Mouse (Mus musculus): ENCODE results near the gene Scn8a. TPM values are rescaled to one million over a fixed set of nuclear protein-coding genes. Genes with fewer than 3 reads are reported as not detected.

Gene Scn8a
- polyA plus RNA-seq, 1 experiment from 2014 or later, result 0.73 TPM

DNA sequence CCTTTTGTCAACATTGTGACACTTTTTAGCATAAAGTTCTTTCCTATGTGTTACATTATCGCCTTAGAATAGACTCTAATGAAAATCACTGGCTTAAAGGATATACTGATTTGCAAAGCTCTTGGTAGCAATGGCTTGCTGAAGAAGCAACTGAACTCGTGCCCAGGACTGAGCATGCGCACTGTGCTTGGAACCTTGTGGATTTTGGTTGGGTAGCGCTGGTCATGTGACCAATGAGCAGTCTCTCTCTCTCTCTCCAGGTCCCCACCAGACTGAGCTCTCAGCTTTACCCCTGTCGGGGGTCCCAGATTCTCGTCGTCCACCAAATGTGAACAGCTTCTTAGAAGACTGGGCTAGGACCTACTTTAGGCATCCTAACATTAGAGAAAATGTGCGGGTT, 32.9 kb upstream of the Scn8a start:
- Histone ChIP-seq H3K9ac (ENCODE audit: low read depth, low read length) (no peak overlapping the region), H3K4me1 (replicated peaks; ENCODE audit: control insufficient read depth, insufficient read depth, low read length) (no peaks in the 10 kb centered on the region), H3K27me3 (replicated peaks; ENCODE audit: control insufficient read depth, insufficient read depth, low read length) (peaks cover 2% of the 10 kb centered on the region; the same call in 1 of the 2 replicates), H3K4me3 (ENCODE audit: low read depth, low read length) (no peak overlapping the region), H3K4me2 (no peak overlapping the region), H3K36me3 (ENCODE audit: control insufficient read depth, insufficient read depth, low read length) (no peaks in the 10 kb centered on the region), H3K9me3 (ENCODE audit: control insufficient read depth, low read length) (no peaks in the 10 kb centered on the region), H3K27ac (ENCODE audit: low read depth, low read length) (no peak overlapping the region)
- 72% methylated on average over 8 of the region's 8 CpGs for WGBS
- ATAC-seq (replicated peaks; ENCODE audit: low FRiP score) (no peak), DNase-seq (ENCODE audit: low spot score) (no peak)

- Histone ChIP-seq H3K9me3 (ENCODE audit: control insufficient read depth, low read length) (no peaks in the 10 kb centered on the region), H3K4me3 (ENCODE audit: low read depth, low read length) (no peak overlapping the region), H3K9ac (ENCODE audit: low read depth, low read length) (no peak overlapping the region), H3K27me3 (replicated peaks; ENCODE audit: control insufficient read depth, insufficient read depth, low read length) (no peaks in the 10 kb centered on the region), H3K36me3 (ENCODE audit: control insufficient read depth, insufficient read depth, low read length) (no peaks in the 10 kb centered on the region), H3K4me1 (replicated peaks; ENCODE audit: control insufficient read depth, insufficient read depth, low read length) (no peaks in the 10 kb centered on the region), H3K27ac (ENCODE audit: low read depth, low read length) (no peak overlapping the region), H3K4me2 (no peak overlapping the region)
- no peak for DNase-seq (ENCODE audit: low spot score)
- 49% methylated on average over 12 of the region's 12 CpGs for WGBS
- ATAC-seq (replicated peaks; ENCODE audit: low FRiP score), result no peak
Measured at GRCm38 (mm10) chr15:100838607-100839207, 31.0 kb upstream of the Scn8a start.

DNA sequence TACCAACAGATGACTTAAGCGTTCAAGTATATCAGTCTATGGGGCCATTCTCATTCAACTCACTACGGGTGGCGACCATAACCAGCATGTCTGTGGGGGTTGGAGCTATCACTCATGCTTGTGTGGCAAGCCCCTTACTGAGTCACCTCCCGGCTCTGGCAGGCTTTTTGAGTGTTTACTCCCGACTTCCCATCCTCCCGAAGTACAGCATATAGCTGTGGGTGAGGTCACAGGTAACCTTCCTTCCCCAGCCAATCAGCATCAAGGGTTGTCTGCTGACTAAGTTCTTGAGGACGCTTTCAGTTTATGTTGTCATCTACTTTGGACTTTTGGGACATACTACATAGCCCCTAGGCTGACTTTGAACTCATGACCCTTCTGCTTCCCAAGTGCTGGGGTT, 25.3 kb upstream of the Scn8a start:
- Histone ChIP-seq H3K27ac (ENCODE audit: low read depth, low read length) (no peak overlapping the region), H3K4me2 (no peak overlapping the region), H3K27me3 (replicated peaks; ENCODE audit: control insufficient read depth, insufficient read depth, low read length) (no peaks in the 10 kb centered on the region), H3K9me3 (ENCODE audit: control insufficient read depth, low read length) (peaks cover 5% of the 10 kb centered on the region), H3K4me3 (ENCODE audit: low read depth, low read length) (no peak overlapping the region), H3K9ac (ENCODE audit: low read depth, low read length) (no peak overlapping the region), H3K36me3 (ENCODE audit: control insufficient read depth, insufficient read depth, low read length) (no peaks in the 10 kb centered on the region), H3K4me1 (replicated peaks; ENCODE audit: control insufficient read depth, insufficient read depth, low read length) (no peaks in the 10 kb centered on the region)
- WGBS, result 74% methylated on average over 7 of the region's 7 CpGs
- DNase-seq (ENCODE audit: low spot score) (no peak), ATAC-seq (replicated peaks; ENCODE audit: low FRiP score) (no peak)

DNA sequence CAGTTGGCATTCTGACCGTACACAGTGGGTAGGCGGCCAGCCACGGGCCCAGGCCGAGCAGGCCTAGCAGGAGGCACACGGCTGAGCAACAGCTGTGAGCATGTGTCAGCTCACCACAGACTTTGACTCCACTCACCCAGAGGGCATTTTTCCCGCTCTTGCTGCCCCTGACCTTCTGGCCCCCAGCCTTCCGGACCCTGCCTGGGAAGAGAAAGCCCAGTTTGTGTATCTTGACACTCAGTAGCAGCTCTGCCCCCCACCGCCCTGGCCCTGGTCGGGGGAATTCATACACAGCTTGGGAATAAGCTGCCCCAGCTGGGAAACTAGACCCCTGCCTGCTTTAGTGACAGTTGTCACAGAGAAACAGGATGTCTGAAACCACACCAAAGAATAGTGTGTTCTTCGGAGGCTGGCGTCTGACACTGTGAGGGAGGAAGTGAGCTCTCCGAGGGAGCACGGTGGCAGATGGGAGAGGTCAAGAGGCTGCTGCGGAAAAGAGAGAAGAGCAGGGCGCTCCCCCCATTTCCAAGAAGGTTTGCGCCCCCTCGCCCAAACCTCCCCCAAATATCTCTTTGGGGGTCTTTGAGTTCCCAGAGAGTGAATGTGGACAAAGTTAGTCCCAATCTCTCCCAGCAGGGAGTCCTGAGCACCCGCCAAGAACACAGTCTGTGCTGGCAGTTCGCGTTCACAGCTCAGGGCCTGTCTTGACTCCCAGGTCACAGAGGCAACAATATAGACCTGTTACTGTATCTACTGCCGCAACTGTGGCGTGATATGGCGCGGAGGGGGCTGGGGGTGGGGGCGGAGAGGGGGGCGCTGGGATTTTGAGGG, 24.4 kb upstream of the Scn8a start:
- H3K27me3 ChIP-seq (replicated peaks; ENCODE audit: control insufficient read depth, insufficient read depth, low read length), result no peaks in the 10 kb centered on the region
- peaks cover 5% of the 10 kb centered on the region for H3K9me3 ChIP-seq (ENCODE audit: control insufficient read depth, low read length)
- no peak overlapping the region for H3K4me2 ChIP-seq
- ATAC-seq (replicated peaks; ENCODE audit: low FRiP score) (peak; percentile 56; the same call in 1 of the 2 replicates), DNase-seq (ENCODE audit: low spot score) (no peak)
- no peak overlapping the region for H3K4me3 ChIP-seq (ENCODE audit: low read depth, low read length)
- 37% methylated on average over 26 of the region's 26 CpGs for WGBS
- no peak overlapping the region for H3K9ac ChIP-seq (ENCODE audit: low read depth, low read length)
- H3K36me3 ChIP-seq (ENCODE audit: control insufficient read depth, insufficient read depth, low read length), result no peaks in the 10 kb centered on the region
- H3K27ac ChIP-seq (ENCODE audit: low read depth, low read length), result no peak overlapping the region
- no peaks in the 10 kb centered on the region for H3K4me1 ChIP-seq (replicated peaks; ENCODE audit: control insufficient read depth, insufficient read depth, low read length)

DNA sequence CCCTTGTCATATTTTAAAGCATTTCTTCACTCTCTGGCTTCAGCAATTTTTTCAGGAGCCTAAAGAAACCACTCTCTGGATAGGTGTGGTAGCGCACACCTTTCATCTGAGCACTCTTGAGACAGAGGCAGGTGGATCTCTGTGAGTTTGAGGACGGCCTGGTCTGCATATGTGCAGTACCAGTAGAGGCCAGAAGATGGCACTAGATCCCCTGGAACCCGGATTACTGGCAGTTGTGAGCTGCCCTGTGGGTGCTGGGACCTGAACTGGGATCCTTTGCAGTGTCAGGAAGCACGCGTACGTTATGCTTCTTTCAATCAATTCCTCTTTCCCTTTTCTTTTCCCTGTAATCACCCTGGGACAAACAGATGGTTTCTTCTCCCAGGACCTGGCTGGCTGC, 22.5 kb upstream of the Scn8a start:
- 79% methylated on average over 6 of the region's 6 CpGs for WGBS
- DNase-seq (ENCODE audit: low spot score), result no peak
- Histone ChIP-seq H3K9ac (ENCODE audit: low read depth, low read length) (no peak overlapping the region), H3K4me3 (ENCODE audit: low read depth, low read length) (no peak overlapping the region), H3K36me3 (ENCODE audit: control insufficient read depth, insufficient read depth, low read length) (no peaks in the 10 kb centered on the region), H3K27me3 (replicated peaks; ENCODE audit: control insufficient read depth, insufficient read depth, low read length) (no peaks in the 10 kb centered on the region), H3K4me1 (replicated peaks; ENCODE audit: control insufficient read depth, insufficient read depth, low read length) (no peaks in the 10 kb centered on the region), H3K4me2 (no peak overlapping the region), H3K9me3 (ENCODE audit: control insufficient read depth, low read length) (peaks cover 5% of the 10 kb centered on the region), H3K27ac (ENCODE audit: low read depth, low read length) (no peak overlapping the region)
- no peak for ATAC-seq (replicated peaks; ENCODE audit: low FRiP score)

- ATAC-seq (replicated peaks; ENCODE audit: low FRiP score), result no peak
- no peak overlapping the region for H3K27ac ChIP-seq (ENCODE audit: low read depth, low read length)
- H3K4me2 ChIP-seq, result no peak overlapping the region
- no peaks in the 10 kb centered on the region for H3K36me3 ChIP-seq (ENCODE audit: control insufficient read depth, insufficient read depth, low read length)
- 0 out of 2 replicates have a peak, but pooled peaks cover 5% of the 10 kb centered on the region for H3K27me3 ChIP-seq (replicated peaks; ENCODE audit: control insufficient read depth, insufficient read depth, low read length)
- no peak for DNase-seq (ENCODE audit: low spot score)
- no peak overlapping the region for H3K9ac ChIP-seq (ENCODE audit: low read depth, low read length)
- no peaks in the 10 kb centered on the region for H3K4me1 ChIP-seq (replicated peaks; ENCODE audit: control insufficient read depth, insufficient read depth, low read length)
- WGBS, result 42% methylated on average over 3 of the region's 3 CpGs
- H3K4me3 ChIP-seq (ENCODE audit: low read depth, low read length), result no peak overlapping the region
- no peaks in the 10 kb centered on the region for H3K9me3 ChIP-seq (ENCODE audit: control insufficient read depth, low read length)
Measured at GRCm38 (mm10) chr15:100857586-100857985, 12.1 kb upstream of the Scn8a start.

DNA sequence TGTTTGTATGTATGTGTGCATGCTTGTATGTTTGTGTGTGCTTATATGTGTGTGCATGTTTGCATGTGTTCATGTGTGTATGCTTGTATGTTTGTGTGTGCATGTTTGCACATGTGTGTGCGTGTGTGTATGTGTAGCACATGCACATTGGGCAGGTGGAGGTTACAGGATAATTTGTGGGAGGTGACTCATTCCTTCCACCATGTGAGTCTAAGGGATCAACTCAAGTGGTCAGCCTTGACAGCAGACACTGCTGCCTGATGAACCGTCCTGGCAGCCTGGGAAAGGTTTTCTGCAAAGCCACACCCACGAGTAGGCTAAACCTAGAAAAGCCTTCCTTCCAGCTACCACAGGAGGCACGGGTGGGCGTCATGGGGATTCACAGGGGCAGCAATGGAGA, 8.8 kb upstream of the Scn8a start:
- no peak overlapping the region for H3K27ac ChIP-seq (ENCODE audit: low read depth, low read length)
- no peaks in the 10 kb centered on the region for H3K36me3 ChIP-seq (ENCODE audit: control insufficient read depth, insufficient read depth, low read length)
- H3K4me2 ChIP-seq, result no peak overlapping the region
- no peak for DNase-seq (ENCODE audit: low spot score)
- ATAC-seq (replicated peaks; ENCODE audit: low FRiP score), result no peak
- H3K4me3 ChIP-seq (ENCODE audit: low read depth, low read length), result no peak overlapping the region
- no peaks in the 10 kb centered on the region for H3K9me3 ChIP-seq (ENCODE audit: control insufficient read depth, low read length)
- H3K4me1 ChIP-seq (replicated peaks; ENCODE audit: control insufficient read depth, insufficient read depth, low read length), result no peaks in the 10 kb centered on the region
- no peak overlapping the region for H3K9ac ChIP-seq (ENCODE audit: low read depth, low read length)
- WGBS, result 43% methylated on average over 5 of the region's 5 CpGs
- H3K27me3 ChIP-seq (replicated peaks; ENCODE audit: control insufficient read depth, insufficient read depth, low read length), result peaks cover 5% of the 10 kb centered on the region; the same call in 1 of the 2 replicates

DNA sequence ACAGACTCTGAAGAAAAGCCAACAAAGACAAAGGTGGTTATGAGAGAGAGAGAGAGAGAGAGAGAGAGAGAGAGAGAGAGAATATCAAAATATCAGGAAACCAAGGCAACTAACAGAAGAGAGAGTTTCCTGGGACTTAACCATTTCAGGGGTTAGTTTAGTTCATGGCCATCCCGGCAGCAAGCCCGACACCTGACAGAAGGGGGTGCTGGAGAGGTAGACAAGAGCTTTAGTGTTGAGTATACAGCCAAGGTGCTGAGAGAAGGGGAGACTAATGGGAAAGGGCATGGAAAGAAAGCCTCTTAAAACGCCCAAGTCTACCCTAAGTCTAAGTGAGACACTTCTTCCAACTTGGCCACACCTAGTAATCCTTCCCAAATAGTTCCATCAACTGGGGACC, 4.1 kb upstream of the Scn8a start:
- 46% methylated on average over 3 of the region's 3 CpGs for WGBS
- H3K4me3 ChIP-seq (ENCODE audit: low read depth, low read length), result no peak overlapping the region
- H3K4me2 ChIP-seq, result no peak overlapping the region
- DNase-seq (ENCODE audit: low spot score), result no peak
- no peak for ATAC-seq (replicated peaks; ENCODE audit: low FRiP score)
- H3K27me3 ChIP-seq (replicated peaks; ENCODE audit: control insufficient read depth, insufficient read depth, low read length), result peaks cover 23% of the 10 kb centered on the region
- H3K4me1 ChIP-seq (replicated peaks; ENCODE audit: control insufficient read depth, insufficient read depth, low read length), result no peaks in the 10 kb centered on the region
- no peaks in the 10 kb centered on the region for H3K9me3 ChIP-seq (ENCODE audit: control insufficient read depth, low read length)
- no peak overlapping the region for H3K9ac ChIP-seq (ENCODE audit: low read depth, low read length)
- no peaks in the 10 kb centered on the region for H3K36me3 ChIP-seq (ENCODE audit: control insufficient read depth, insufficient read depth, low read length)
- no peak overlapping the region for H3K27ac ChIP-seq (ENCODE audit: low read depth, low read length)
